Mouse (Mus musculus) G1E (cell line): ENCODE data around the gene Slc35g2.

Experiments
- CTCF ChIP-seq: IDR thresholded peaks from 2 replicates; pipeline ENCODE4 v1.5.1; 2012; ENCODE audit warnings: low read depth, low read length, inconsistent platforms, mixed read lengths
- GATA1 ChIP-seq: IDR thresholded peaks from 2 replicates; pipeline ENCODE4 v1.6.1; 2012; ENCODE audit warnings: borderline replicate concordance, low read length, inconsistent platforms, mixed read lengths
- POLR2AphosphoS5 ChIP-seq: IDR thresholded peaks from 2 replicates; pipeline ENCODE4 v1.6.1; 2012; ENCODE audit warnings: low read depth, low read length, inconsistent platforms; ENCODE audit not compliant: insufficient replicate concordance
- TAL1 ChIP-seq: conservative IDR thresholded peaks from 2 replicates; pipeline ENCODE4 v1.6.1; 2012; ENCODE audit warnings: low read depth, low read length, inconsistent platforms, mixed read lengths

GRCm38 (mm10) chr9:100560251-100560890 lies 10.5 kb downstream of the Slc35g2 start:
- TF ChIP-seq CTCF = no peak
- no peak for TF ChIP-seq GATA1
- no peak for TF ChIP-seq TAL1
- TF ChIP-seq POLR2AphosphoS5 = no peak
